Mouse (Mus musculus): ENCODE measurements at regions not wholly inside any gene's neighbourhood (a gene's known extent, or its start where the extent isn't known, plus 50 kb on each side); places are given as distances from the start of the nearest gene placed in this dataset.

DNA sequence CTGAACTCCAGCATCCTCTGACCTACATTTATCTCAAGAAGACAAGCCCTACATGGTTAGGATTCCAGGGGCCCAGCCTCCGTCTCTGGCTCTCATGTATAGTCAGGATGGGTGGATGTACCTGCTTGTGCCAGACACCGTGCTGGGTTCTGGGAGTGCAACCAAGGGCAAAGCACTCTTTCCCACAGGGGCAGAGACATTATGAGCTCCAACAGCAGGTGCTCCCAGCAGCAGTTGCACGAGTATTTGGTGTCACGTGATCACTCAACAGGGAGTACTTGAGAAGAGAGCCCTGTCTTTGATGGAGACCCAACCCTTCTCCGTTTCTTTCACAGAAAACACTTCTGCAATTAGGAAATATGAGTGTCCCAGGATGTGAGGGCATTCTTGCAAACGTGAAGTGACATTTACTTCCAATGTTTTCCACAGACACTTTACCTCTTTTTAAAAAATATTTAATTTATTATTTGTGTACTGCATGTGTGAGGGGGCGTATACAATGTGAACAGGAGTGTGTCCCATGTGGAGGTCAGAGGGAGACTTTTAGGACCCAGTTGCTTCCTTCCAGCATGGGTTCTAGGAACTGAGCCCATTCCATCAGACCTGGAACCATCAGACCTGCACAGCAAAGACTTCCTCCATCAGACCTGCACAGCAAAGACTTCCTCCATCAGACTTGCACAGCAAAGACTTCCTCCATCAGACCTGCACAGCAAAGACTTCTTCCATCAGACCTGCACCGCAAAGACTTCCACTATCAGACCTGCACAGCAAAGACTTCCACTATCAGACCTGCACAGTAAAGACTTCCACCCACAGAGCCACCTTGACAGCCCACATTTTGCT is 95.5 kb upstream of the Cpm start:
- no peak overlapping the region for H3K4me2 ChIP-seq
- H3K9me3 ChIP-seq, result no peaks in the 10 kb centered on the region
- H3K36me3 ChIP-seq, result no peaks in the 10 kb centered on the region
- H3K27me3 ChIP-seq, result no peaks in the 10 kb centered on the region
- H3K4me1 ChIP-seq, result peaks cover 10% of the 10 kb centered on the region; the same call in 1 of the 2 replicates
- H3K9ac ChIP-seq, result no peak overlapping the region
- H3K27ac ChIP-seq, result no peak overlapping the region
- H3K4me3 ChIP-seq, result no peak overlapping the region
- WGBS, result 78% methylated on average over 8 of the region's 8 CpGs
- ATAC-seq (ENCODE audit: insufficient number of reproducible peaks, low FRiP score, low TSS enrichment, low read depth), result no peak

DNA sequence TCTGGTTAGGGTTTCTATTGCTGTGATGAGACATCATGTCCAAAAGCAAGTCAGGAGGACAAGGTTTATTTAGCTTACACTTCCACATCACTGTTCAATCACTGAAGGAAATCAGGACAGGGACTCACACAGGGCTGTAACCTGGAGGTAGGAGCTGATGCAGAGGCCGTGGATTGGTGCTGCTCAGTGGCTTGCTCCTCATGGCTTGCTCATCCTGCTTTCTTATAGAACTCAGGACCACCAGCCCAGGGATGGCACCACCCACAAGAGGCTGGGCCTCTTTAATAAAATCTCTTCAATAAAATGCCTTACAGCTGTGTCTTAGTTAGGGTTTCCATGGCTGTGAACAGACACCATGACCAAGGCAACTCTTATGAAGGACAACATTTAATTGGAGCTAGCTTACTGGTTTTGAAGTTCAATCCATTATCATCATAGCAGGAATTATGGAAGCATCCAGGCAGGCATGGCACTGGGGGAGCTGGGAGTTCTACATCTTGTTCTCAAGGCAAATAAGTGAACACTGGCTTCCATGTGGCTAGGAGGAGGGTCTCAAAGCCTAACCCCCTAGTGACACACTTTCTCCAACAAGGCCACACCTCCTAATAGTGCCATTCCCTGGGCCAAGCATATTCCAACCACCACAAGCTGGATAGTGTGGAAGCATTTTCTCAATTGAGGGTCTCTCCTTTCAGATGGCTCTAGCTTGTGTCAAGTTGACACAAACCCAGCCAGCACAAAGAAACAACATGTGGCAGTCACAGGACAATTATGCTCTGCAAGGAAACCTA is 96.4 kb upstream of the Cpm start:
- peaks cover 10% of the 10 kb centered on the region; the same call in 1 of the 2 replicates for H3K4me1 ChIP-seq
- no peak overlapping the region for H3K9ac ChIP-seq
- no peak for ATAC-seq (ENCODE audit: insufficient number of reproducible peaks, low FRiP score, low TSS enrichment, low read depth)
- no peaks in the 10 kb centered on the region for H3K27me3 ChIP-seq
- no peak overlapping the region for H3K4me3 ChIP-seq
- WGBS, result 96% methylated on average over 1 of the region's 1 CpGs
- no peaks in the 10 kb centered on the region for H3K9me3 ChIP-seq
- H3K36me3 ChIP-seq, result no peaks in the 10 kb centered on the region
- H3K4me2 ChIP-seq, result no peak overlapping the region
- no peak overlapping the region for H3K27ac ChIP-seq

DNA sequence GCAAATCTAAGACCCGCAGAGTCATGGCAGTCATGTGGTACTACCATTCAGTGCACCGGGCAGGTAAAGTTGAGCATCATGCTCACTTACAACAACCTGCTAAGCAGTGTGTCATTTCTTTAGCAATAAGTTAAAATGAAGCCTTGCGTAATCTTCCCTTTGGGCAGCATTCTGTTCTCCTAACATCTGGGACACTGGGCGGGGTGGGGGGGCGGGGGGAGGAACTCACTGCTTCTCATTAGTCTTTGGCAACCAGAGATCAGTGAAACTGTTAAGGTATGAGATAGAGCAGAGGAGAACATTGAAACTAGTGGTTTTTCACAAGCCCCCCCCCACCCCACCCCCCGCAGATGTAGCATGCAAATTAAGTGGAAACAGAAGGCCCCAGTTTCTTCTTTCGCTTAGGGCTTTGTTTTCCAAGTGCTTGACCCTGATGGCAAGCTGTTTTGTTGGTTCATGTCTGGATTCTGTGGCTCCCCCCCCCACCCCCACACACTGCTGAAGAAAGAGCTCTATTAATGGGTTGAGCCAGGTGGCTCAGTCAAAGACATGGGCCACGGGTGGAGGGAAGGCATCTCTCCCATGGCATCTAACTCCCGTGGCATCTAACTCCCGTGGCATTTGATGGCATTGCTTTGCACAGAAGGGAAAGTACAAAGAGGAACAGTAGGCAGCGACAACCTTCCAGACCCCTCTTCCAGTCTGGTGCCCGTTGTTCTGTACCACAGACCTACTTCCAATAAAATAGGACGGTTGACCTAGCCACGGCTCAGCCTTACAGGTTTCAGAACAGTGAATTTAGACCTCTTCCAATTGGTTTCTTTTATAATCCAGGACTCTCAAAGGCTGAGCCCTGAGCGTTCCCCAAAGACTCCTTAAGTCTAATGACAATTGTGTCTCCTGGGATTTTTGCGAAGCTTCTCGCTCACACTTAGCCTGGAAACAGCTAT is 97.2 kb upstream of the Cpm start:
- Histone ChIP-seq H3K4me2 (no peak overlapping the region), H3K4me3 (no peak overlapping the region), H3K27me3 (no peaks in the 10 kb centered on the region), H3K9ac (no peak overlapping the region), H3K9me3 (no peaks in the 10 kb centered on the region), H3K27ac (peak overlapping the region; percentile 43; the same call in 1 of the 2 replicates), H3K36me3 (no peaks in the 10 kb centered on the region), H3K4me1 (peaks cover 10% of the 10 kb centered on the region; the same call in 1 of the 2 replicates)
- 48% methylated on average over 17 of the region's 17 CpGs for WGBS
- ATAC-seq (ENCODE audit: insufficient number of reproducible peaks, low FRiP score, low TSS enrichment, low read depth), result peak; percentile 57; the same call in 1 of the 2 replicates

DNA sequence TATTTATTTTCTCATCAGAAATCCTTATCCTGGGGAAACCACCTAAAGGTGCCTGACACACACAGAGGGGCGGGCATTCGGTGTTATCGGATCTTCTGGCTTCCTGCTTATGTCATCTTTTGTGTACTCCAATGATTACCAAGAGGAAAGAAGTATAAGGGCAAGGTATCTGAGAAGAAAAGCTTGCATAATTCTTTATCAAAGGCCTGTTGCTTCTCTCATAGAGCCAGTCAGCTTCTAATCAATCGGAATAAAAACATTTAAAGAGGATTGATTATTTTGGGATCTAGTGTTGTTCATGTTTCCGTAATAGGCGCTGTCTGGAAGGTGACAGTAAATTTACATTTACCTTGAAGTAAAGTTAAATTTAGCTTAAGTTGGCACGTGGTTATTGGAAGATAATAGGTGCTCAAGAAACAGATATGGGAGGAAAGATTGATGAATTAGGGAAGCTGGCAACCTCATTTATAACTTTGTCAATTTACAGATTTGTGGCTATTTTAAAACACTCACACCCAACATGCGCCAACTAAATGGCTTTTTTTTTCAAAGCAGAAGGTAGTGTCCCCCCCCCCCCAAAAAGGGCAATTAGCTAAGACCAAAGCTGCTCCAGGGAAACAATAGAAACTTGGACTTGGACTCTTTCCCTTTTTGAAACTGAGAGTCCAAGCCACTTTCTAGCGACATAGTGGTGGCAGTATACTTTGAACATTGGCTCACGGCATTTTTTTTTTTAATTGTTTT is 98.3 kb upstream of the Cpm start:
- peaks cover 10% of the 10 kb centered on the region; the same call in 1 of the 2 replicates for H3K4me1 ChIP-seq
- WGBS, result 76% methylated on average over 10 of the region's 10 CpGs
- no peak overlapping the region for H3K4me3 ChIP-seq
- H3K4me2 ChIP-seq, result no peak overlapping the region
- no peaks in the 10 kb centered on the region for H3K27me3 ChIP-seq
- no peaks in the 10 kb centered on the region for H3K36me3 ChIP-seq
- H3K9me3 ChIP-seq, result no peaks in the 10 kb centered on the region
- H3K27ac ChIP-seq, result no peak overlapping the region
- no peak overlapping the region for H3K9ac ChIP-seq
- no peak for ATAC-seq (ENCODE audit: insufficient number of reproducible peaks, low FRiP score, low TSS enrichment, low read depth)

DNA sequence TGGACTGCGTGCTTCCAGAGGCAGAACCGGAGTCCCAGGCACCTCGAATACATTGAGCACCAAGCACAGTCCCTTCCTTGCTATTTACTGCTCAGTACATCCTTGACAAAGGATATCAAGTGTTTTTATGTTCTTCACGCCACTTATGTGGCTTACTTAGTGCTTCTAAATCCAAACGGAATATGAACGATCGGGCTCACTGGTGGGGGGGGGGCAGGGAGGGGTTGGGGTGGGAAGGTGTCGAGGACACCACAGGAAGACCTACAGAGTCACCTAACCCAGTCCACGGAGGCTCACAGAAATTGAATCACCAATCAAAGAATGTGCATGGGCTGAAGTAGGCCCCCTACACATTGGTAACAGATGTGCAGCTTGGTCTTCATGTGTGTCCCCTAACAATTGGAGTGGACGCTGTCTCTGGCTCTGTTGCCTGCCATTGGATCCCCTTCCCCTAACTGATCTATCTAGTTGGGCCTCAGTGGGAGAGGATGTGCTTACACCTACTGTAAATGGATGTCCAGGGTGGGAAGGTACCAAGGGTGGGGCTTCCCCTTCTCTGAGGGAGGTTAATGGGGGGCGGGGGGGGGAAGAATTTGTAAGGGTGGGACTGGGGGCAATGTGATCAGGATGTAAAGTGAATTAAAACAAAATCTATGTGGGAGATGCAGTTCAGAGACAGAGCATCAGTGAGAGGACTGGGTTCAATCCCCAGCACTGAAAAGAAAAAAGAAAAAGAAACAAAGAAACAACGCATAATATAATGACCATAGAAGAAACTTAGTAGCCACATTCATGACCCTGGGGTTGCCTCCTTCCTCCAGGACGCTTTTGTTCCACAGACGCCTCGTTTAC is 99.1 kb upstream of the Cpm start:
- Histone ChIP-seq H3K9ac (no peak overlapping the region), H3K4me3 (no peak overlapping the region), H3K27ac (no peak overlapping the region), H3K27me3 (no peaks in the 10 kb centered on the region), H3K4me2 (no peak overlapping the region), H3K36me3 (no peaks in the 10 kb centered on the region), H3K4me1 (peaks cover 13% of the 10 kb centered on the region; the same call in 1 of the 2 replicates), H3K9me3 (no peaks in the 10 kb centered on the region)
- no peak for ATAC-seq (ENCODE audit: insufficient number of reproducible peaks, low FRiP score, low TSS enrichment, low read depth)
- 66% methylated on average over 15 of the region's 15 CpGs for WGBS

DNA sequence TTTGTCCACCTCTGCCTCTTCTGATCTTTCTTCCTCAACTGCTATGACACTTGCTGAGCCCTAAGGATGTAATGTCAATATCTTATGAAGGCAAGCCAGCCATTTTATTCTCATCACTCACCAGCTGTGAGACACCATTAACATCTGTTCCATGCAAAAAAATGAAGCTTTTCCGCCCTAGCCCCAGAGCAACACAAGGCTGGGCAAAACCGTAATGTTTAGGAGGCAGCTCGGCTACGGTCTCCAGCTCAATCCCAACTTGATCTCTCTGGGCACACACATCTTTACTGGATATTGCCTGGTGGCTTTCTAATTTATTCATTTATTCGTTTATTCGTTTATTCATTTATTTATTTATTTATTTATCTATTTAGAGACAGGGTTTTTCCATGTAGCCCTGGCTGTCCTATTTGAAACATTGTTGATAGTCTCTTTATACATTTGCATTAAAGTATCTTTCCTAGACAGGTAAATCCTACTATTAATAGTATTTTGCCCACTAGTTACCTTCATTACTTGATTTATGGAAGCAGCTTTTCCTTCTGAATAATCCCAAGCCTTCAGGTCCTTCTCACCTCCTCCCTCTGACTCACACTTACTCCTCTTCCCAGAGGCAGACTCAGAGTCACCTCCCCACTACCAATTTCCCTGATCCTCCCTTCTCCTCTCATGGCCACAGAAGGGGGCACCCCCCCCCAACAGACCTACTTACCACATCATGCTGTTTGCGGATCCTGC is 99.9 kb upstream of the Cpm start:
- no peak overlapping the region for H3K4me3 ChIP-seq
- no peak for ATAC-seq (ENCODE audit: insufficient number of reproducible peaks, low FRiP score, low TSS enrichment, low read depth)
- no peaks in the 10 kb centered on the region for H3K27me3 ChIP-seq
- H3K4me2 ChIP-seq, result no peak overlapping the region
- no peak overlapping the region for H3K9ac ChIP-seq
- peaks cover 13% of the 10 kb centered on the region; the same call in 1 of the 2 replicates for H3K4me1 ChIP-seq
- 68% methylated on average over 7 of the region's 7 CpGs for WGBS
- no peak overlapping the region for H3K27ac ChIP-seq
- H3K9me3 ChIP-seq, result no peaks in the 10 kb centered on the region
- no peaks in the 10 kb centered on the region for H3K36me3 ChIP-seq

DNA sequence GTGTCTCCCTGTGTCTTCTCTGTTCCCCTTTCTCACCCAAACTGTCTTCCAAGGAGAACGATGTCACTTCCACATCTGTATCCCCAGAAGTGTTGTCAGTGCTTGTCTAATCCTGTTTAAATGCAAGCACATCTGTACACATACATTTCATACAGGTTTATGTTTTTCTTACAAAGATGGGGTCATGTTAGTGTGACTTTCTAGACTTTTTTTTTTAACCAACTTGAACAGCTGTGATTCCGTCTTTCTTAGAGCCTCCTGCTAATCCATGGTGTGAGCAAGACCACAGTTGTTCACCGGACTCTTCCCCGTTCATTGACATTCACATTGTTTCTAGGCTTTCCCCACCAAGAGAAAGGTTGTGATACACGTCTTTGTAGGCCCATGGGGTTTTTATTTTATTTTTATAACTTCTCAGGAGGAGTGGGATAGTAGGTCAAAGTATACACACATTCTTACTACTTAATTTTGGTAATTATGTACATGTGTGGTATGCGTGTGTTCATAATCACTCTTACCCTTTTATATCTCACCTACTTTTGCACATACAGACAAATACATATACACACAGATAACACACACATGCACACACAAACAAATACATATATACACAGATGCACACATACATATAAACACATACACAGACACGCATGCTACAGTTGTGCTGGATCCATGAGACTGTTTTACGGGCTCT is 100.6 kb upstream of the Cpm start:
- H3K36me3 ChIP-seq, result no peaks in the 10 kb centered on the region
- H3K9me3 ChIP-seq, result no peaks in the 10 kb centered on the region
- H3K9ac ChIP-seq, result no peak overlapping the region
- H3K4me3 ChIP-seq, result no peak overlapping the region
- H3K27ac ChIP-seq, result no peak overlapping the region
- ATAC-seq (ENCODE audit: insufficient number of reproducible peaks, low FRiP score, low TSS enrichment, low read depth), result no peak
- peaks cover 13% of the 10 kb centered on the region; the same call in 1 of the 2 replicates for H3K4me1 ChIP-seq
- no peak overlapping the region for H3K4me2 ChIP-seq
- H3K27me3 ChIP-seq, result no peaks in the 10 kb centered on the region
- WGBS, result 70% methylated on average over 8 of the region's 8 CpGs

DNA sequence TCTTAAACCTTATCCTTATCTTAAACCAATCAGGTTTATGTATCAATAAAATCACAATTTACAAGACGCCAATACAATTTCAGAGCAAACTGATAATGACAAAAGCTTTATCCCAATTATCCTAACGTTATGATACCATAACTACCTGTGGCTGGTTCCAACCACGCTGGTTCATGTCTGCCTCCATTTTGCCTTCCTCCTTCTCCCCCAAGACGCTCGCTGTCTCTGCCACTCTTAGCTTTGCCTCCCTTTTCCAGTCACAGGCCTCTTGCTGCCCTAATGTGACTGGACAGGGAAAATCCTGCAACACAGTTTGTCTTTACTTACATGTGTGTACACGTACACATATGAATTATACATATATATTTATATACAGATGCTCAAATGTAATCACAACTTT is 101.3 kb upstream of the Cpm start:
- Histone ChIP-seq H3K9me3 (no peaks in the 10 kb centered on the region), H3K27ac (no peak overlapping the region), H3K36me3 (no peaks in the 10 kb centered on the region), H3K4me3 (no peak overlapping the region), H3K27me3 (no peaks in the 10 kb centered on the region), H3K9ac (no peak overlapping the region), H3K4me1 (peaks cover 13% of the 10 kb centered on the region; the same call in 1 of the 2 replicates), H3K4me2 (no peak overlapping the region)
- WGBS, result 87% methylated on average over 6 of the region's 6 CpGs
- ATAC-seq (ENCODE audit: insufficient number of reproducible peaks, low FRiP score, low TSS enrichment, low read depth), result no peak

DNA sequence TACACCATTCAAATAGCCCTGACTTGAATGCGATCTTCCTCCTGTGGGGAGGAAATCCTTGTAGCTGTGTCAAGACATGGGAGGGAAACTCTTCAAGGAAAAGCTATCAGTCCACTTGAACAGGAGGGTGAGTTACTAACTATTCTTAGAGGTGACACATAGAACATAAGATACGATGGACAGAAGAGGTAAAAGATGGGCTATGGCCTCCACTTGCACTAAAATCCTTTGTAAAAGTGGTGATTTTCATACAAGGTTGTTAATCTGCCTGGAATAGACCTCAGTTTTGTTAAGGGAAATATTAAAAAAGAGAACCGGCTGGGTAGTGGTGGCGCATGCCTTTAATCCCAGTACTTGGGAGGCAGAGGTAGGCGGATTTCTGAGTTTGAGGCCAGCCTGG is 102.1 kb upstream of the Cpm start:
- H3K27ac ChIP-seq, result no peak overlapping the region
- H3K4me2 ChIP-seq, result no peak overlapping the region
- H3K36me3 ChIP-seq, result no peaks in the 10 kb centered on the region
- peaks cover 12% of the 10 kb centered on the region; the same call in 1 of the 2 replicates for H3K4me1 ChIP-seq
- no peaks in the 10 kb centered on the region for H3K27me3 ChIP-seq
- H3K9me3 ChIP-seq, result no peaks in the 10 kb centered on the region
- ATAC-seq (ENCODE audit: insufficient number of reproducible peaks, low FRiP score, low TSS enrichment, low read depth), result no peak
- no peak overlapping the region for H3K9ac ChIP-seq
- no peak overlapping the region for H3K4me3 ChIP-seq
- 90% methylated on average over 5 of the region's 5 CpGs for whole genome bisulfite sequencing
